In the genomic region with DNA sequence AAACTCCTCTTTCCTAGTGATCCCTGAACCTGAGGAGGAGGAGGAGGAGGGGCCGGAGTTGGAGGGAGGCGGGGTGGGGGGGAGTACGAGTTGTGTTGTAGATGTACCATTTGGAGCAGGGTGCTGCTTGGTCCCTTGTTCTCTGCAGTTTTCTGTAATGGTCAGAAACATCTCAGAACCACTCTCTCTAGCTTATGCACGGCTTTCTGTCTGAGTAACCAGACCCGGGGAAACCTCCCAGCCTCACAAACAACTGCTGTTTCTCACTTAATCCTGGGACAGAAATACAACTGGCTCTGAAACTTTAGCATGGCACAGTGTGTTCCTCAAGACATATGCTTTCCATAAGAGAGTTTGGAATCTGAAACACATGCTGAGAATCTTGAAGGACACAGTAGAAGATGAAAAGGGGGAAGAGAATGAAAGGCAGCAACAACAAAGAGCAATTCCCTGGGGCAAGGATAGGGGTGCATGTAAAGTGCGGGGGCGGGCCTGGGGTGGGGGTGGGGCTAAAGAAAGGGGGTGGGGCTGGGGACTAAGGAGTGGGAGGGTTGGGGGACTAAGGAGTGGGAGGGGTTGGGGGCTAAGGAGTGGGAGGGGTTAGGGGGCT, we compare ENCODE assay signal across 11 mouse cellular contexts. TPM values are rescaled to one million over a fixed set of nuclear protein-coding genes. Genes with fewer than 3 reads are reported as not detected.
A peak's percentile ranks its signal among the peaks of the same experiment; 100 is the strongest.
DNase-seq lines count a peak whose midpoint lies in the region; ATAC-seq and TF ChIP-seq lines count a peak whose summit lies in the region.
"Had no signal": no experiment of that assay in that cellular context is flagged by ENCODE, and none has a peak within 500 bp of the region (broad histone marks: within the 10 kb centered on the region; RNA-seq: fewer than 3 reads in every experiment).

No protein-coding gene starts in this region.

- no peaks in the 10 kb centered on the region for H3K9me3 ChIP-seq in lung, embryonic 14.5 days (ENCODE audit: low read depth, low read length)
- no peaks in the 10 kb centered on the region for H3K9me3 ChIP-seq in forebrain, embryonic 16.5 days (ENCODE audit: control insufficient read depth, low read length)
- no peaks in the 10 kb centered on the region for H3K9me3 ChIP-seq in midbrain, embryonic 13.5 days
- H3K9me3 ChIP-seq: G1E; liver, embryonic 15.5 days had no signal

- no peak overlapping the region for H3K4me2 ChIP-seq in lung, embryonic 14.5 days
- no peak overlapping the region; the same call in 1 of the 2 replicates for H3K4me2 ChIP-seq in forebrain, embryonic 16.5 days (ENCODE audit: low read length)
- H3K4me2 ChIP-seq in midbrain, embryonic 13.5 days (replicated peaks), result no peak overlapping the region; the same call in 1 of the 2 replicates
- H3K4me2 ChIP-seq: liver, embryonic 15.5 days had no signal

- ATAC-seq in lung, embryonic 14.5 days (ENCODE audit: insufficient read depth), result 0 out of 2 replicates have a peak, but pooled peaks have one; percentile 7
- ATAC-seq in forebrain, embryonic 16.5 days, result peak; percentile 49; the same call in 1 of the 2 replicates
- ATAC-seq in midbrain, embryonic 13.5 days, result no peak

- no peaks in the 10 kb centered on the region for H3K36me3 ChIP-seq in lung, embryonic 14.5 days (ENCODE audit: insufficient read depth)
- no peaks in the 10 kb centered on the region for H3K36me3 ChIP-seq in forebrain, embryonic 16.5 days (ENCODE audit: control insufficient read depth, insufficient read depth)
- H3K36me3 ChIP-seq in midbrain, embryonic 13.5 days, result no peaks in the 10 kb centered on the region
- H3K36me3 ChIP-seq: liver, embryonic 15.5 days had no signal

- intact Hi-C loops in gastrocnemius, postnatal 36 days (cut with DNase I), result no loop called here

- peaks cover 19% of the 10 kb centered on the region for H3K4me1 ChIP-seq in lung, embryonic 14.5 days (ENCODE audit: insufficient read depth)
- H3K4me1 ChIP-seq in lung, adult 2 months (ENCODE audit: control insufficient read depth, insufficient read depth, low read length), result no peaks in the 10 kb centered on the region
- peaks cover 12% of the 10 kb centered on the region for H3K4me1 ChIP-seq in forebrain, embryonic 16.5 days (replicated peaks; ENCODE audit: control insufficient read depth, insufficient read depth, low read length)
- peaks cover 22% of the 10 kb centered on the region for H3K4me1 ChIP-seq in midbrain, embryonic 13.5 days (replicated peaks)
- H3K4me1 ChIP-seq: liver, embryonic 15.5 days had no signal

- 12% methylated on average over 7 of the region's 7 CpGs for WGBS in lung, embryonic 14.5 days
- WGBS in lung, adult 2 months, result 50% methylated on average over 7 of the region's 7 CpGs
- 5% methylated on average over 7 of the region's 7 CpGs for WGBS in forebrain, embryonic 16.5 days
- 5% methylated on average over 7 of the region's 7 CpGs for WGBS in midbrain, embryonic 13.5 days

- no peak overlapping the region for H3K9ac ChIP-seq in lung, embryonic 14.5 days
- no peak overlapping the region for H3K9ac ChIP-seq in forebrain, embryonic 16.5 days (replicated peaks; ENCODE audit: low read depth, low read length)
- no peak overlapping the region for H3K9ac ChIP-seq in midbrain, embryonic 13.5 days (replicated peaks)
- H3K9ac ChIP-seq: liver, embryonic 15.5 days had no signal

- TF ChIP-seq POLR2A in lung, adult 2 months (IDR thresholded peaks at IDR 0.05; ENCODE audit: borderline replicate concordance, extremely low read depth, low read depth, low read length), result no peak

- H3K27me3 ChIP-seq in lung, embryonic 14.5 days (ENCODE audit: insufficient read depth, low read length), result no peaks in the 10 kb centered on the region
- H3K27me3 ChIP-seq in forebrain, embryonic 16.5 days (replicated peaks; ENCODE audit: control insufficient read depth, insufficient read depth, low read length), result no peaks in the 10 kb centered on the region
- 0 out of 2 replicates have a peak, but pooled peaks cover 3% of the 10 kb centered on the region for H3K27me3 ChIP-seq in midbrain, embryonic 13.5 days
- H3K27me3 ChIP-seq: liver, embryonic 15.5 days had no signal

- H3K4me3 ChIP-seq in lung, embryonic 14.5 days (ENCODE audit: low read depth, low read length), result no peak overlapping the region
- H3K4me3 ChIP-seq in lung, adult 2 months (replicated peaks; ENCODE audit: extremely low read depth, low read depth, low read length), result no peak overlapping the region
- H3K4me3 ChIP-seq in forebrain, embryonic 16.5 days (replicated peaks; ENCODE audit: low read length), result no peak overlapping the region
- no peak overlapping the region for H3K4me3 ChIP-seq in midbrain, embryonic 13.5 days (replicated peaks)
- H3K4me3 ChIP-seq: heart, adult 2 months; liver, embryonic 15.5 days had no signal

- no peak for DNase-seq in lung, embryonic 14.5 days
- DNase-seq in lung, adult 2 months, result no peak
- peak; percentile 66 for DNase-seq in embryo, embryonic 9.5 days (ENCODE audit: extremely low spot score)
- DNase-seq in left cerebral cortex, adult 8-10 months (ENCODE audit: low spot score in 2 of 2), result no peak
- DNase-seq in cerebellum, postnatal 25 days, result no peak
- no peak for DNase-seq in gastrocnemius, postnatal 36 days
- DNase-seq: heart, adult 2 months had no signal

- no peak for TF ChIP-seq CTCF in lung, embryonic 14.5 days (IDR thresholded peaks at IDR 0.05; ENCODE audit: low read depth)
- no peak for TF ChIP-seq CTCF in lung, adult 2 months (IDR thresholded peaks at IDR 0.05; ENCODE audit: insufficient read depth, low read length)

- peak overlapping the region; percentile 20; the same call in 1 of the 2 replicates for H3K27ac ChIP-seq in lung, embryonic 14.5 days (ENCODE audit: low read depth)
- H3K27ac ChIP-seq in forebrain, embryonic 16.5 days (ENCODE audit: low read length), result 0 out of 2 replicates have a peak overlapping the region, but pooled peaks have one; percentile 23
- H3K27ac ChIP-seq in midbrain, embryonic 13.5 days, result peak overlapping the region; percentile 53
- H3K27ac ChIP-seq: heart, adult 2 months; liver, embryonic 15.5 days had no signal

RNA-seq across cellular contexts. Expression of a gene that starts 19.5 kb away (rescaled TPM):
- 90.2 and 93.2 TPM in 2 replicates for polyA plus RNA-seq in lung, embryonic 14.5 days (2014; fragmentation: Nextera tagmentation; extraction: Ambion mirVana)
- 32.3 and 37.9 TPM in 2 replicates for polyA plus RNA-seq in lung, adult 2 months (2012; rRNA removed)
- 31.2 and 41.5 TPM in 2 replicates for polyA plus RNA-seq in forebrain, embryonic 16.5 days (2015; fragmentation: Nextera tagmentation; extraction: Ambion mirVana)
- polyA plus RNA-seq in midbrain, embryonic 13.5 days (2015; fragmentation: Nextera tagmentation; extraction: Ambion mirVana), result 11.0 and 11.7 TPM in 2 replicates
- 100 to 1,000 TPM in 1 of 4 experiments, 10 to 100 TPM in 3; 69.2 to 106 (median 80.9) TPM for total RNA-seq in left cerebral cortex, adult 8-10 months (2022)
- total RNA-seq in gastrocnemius, postnatal 36 days (2021), result 1 to 10 TPM; 2.4 to 4.0 TPM
